Mouse (Mus musculus): ENCODE measurements around the gene Fxyd4.

GRCm38 (mm10) chr6:117892386-117892785 lies 45.1 kb downstream of the Fxyd4 start:
- TF ChIP-seq CTCF (IDR thresholded peaks at IDR 0.05; ENCODE audit: low read depth), result no peak
- no peak for TF ChIP-seq EP300 (IDR thresholded peaks at IDR 0.05; ENCODE audit: low read depth)

All from liver, embryonic 14.5 days (tissue).